Mouse (Mus musculus): ENCODE measurements around the gene Cdh3.

DNA sequence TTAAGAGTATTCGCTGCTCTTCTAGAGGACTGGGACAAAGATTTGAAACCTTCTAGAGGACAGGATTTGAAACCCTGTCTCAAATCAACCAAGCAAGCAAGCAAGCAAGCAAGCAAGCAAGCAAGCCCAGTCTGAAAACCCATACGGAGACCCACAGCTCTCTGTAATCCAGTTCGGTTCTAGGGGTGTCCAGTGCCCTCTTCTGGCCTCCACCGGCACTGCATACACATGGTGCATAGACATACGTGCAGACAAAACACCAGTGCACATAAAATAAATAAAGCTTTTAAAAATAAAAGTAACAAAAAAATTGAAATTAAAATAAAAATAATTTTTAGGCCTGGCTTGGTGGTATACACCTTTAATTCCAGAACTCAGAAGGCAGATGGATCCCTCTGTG lies 43.3 kb downstream of the Cdh3 start:
- TF ChIP-seq CTCF (IDR thresholded peaks at IDR 0.05; ENCODE audit: insufficient read depth, low read depth, low read length) (no peak), POLR2A (IDR thresholded peaks at IDR 0.05; ENCODE audit: insufficient read depth, low read depth, low read length) (no peak)

Data from olfactory bulb, adult 2 months (tissue).